Mouse (Mus musculus) heart, postnatal 0 days (tissue): ENCODE results near the gene Timeless. TPM values are rescaled to one million over a fixed set of nuclear protein-coding genes. Genes with fewer than 3 reads are reported as not detected.
A peak's percentile ranks its signal among the peaks of the same experiment; 100 is the strongest.

Experiments used
- ATAC-seq: fragments of 200-750 bp; cut with Nextera tagmentation; 2 replicates; pipeline ENCODE4 v1.8.0; 2017; ENCODE audit warnings: low read depth, moderate number of reproducible peaks, moderate library complexity; ENCODE audit not compliant: insufficient read depth
- DNase-seq: peaks from one replicate; pipeline ENCODE4 v3.0.0-alpha.2; 2016; ENCODE audit warnings: low spot score
- H3K27ac ChIP-seq: fragments of 300-500 bp; sonication (generic); 2 replicates; pipeline ENCODE4 v1.5.1; 2014; ENCODE audit warnings: low read depth, mild to moderate bottlenecking
- H3K27me3 ChIP-seq: fragments of 300-500 bp; sonication (generic); 2 replicates; pipeline ENCODE4 v1.6.1; 2014; ENCODE audit warnings: low read length, mixed read lengths; ENCODE audit not compliant: control insufficient read depth, insufficient read depth
- H3K36me3 ChIP-seq: fragments of 300-500 bp; sonication (generic); replicated peaks from 2 replicates; pipeline ENCODE4 v1.6.1; 2014; ENCODE audit warnings: low read length, mixed read lengths; ENCODE audit not compliant: control insufficient read depth, insufficient read depth
- H3K4me1 ChIP-seq: fragments of 300-500 bp; sonication (generic); 2 replicates; pipeline ENCODE4 v1.6.1; 2014; ENCODE audit warnings: antibody characterized with exemption; ENCODE audit not compliant: control insufficient read depth, insufficient read depth
- H3K4me2 ChIP-seq: fragments of 300-500 bp; sonication (generic); 2 replicates; pipeline ENCODE4 v1.6.1; 2014; ENCODE audit warnings: low read depth, mild to moderate bottlenecking, low read length, moderate library complexity
- H3K4me3 ChIP-seq: fragments of 300-500 bp; sonication (generic); 2 replicates; pipeline ENCODE4 v1.5.1; 2014; ENCODE audit warnings: low read depth, low read length
- H3K9ac ChIP-seq: fragments of 300-500 bp; sonication (generic); replicated peaks from 2 replicates; pipeline ENCODE4 v1.6.1; 2014; ENCODE audit warnings: low read depth, low read length, mixed read lengths
- H3K9me3 ChIP-seq: fragments of 300-500 bp; sonication (generic); replicated peaks from 2 replicates; pipeline ENCODE4 v1.6.1; 2016; ENCODE audit warnings: low read length; ENCODE audit not compliant: control insufficient read depth
- CTCF ChIP-seq: IDR thresholded peaks from 2 replicates; pipeline ENCODE4 v1.5.1; 2016; ENCODE audit warnings: antibody characterized with exemption, control low read depth, low read depth
- EP300 ChIP-seq: IDR thresholded peaks from 2 replicates; pipeline ENCODE4 v1.6.1; 2016; ENCODE audit warnings: antibody characterized with exemption, low read depth
- WGBS: fragments of 180-500 bp; shearing (Covaris S2); extraction: QIAGEN DNeasy Blood & Tissue Kit; methylation state at CpG from one replicate; pipeline ENCODE4 v1.1.7; 2014; 5-methylcytosine and 5-hydroxymethylcytosine counted together
- polyA plus RNA-seq: library from polyadenylated mRNA; unstranded; fragments of >200 nt; fragmentation: Nextera tagmentation; extraction: Ambion mirVana; gene quantifications from 2 replicates; pipeline ENCODE4 v1.2.1, GENCODE M21; 2015
- total RNA-seq: library from RNA; depleted of rRNA; stranded (reverse); fragments of >200 nt; gene quantifications from 2 replicates; pipeline ENCODE4 v1.2.3, GENCODE M21; 2014; ENCODE audit warnings: low replicate concordance; rRNA removed

Gene Timeless
- total and polyA plus RNA-seq, 2 experiments from 2014 or later: 11.1 to 15.2 TPM

DNA sequence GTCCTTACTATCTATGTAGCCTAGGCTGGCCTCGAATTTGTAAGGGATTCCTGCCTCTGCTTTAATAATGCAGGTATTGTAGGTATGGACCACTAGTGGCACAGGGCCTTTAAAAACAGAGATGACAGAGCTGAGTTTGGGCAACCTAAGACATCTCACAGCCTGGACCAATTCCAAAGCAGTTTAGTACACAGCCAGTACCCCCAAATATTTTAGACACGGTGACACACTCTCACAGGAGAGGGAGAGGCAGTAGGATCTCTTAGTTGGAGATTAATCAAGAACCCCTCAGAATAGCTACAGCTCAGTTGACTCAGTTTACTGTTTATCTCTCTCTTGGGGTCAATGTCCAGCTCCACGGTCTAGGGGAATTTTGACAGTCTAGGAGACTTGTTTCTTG, 70.5 kb downstream of the Timeless start:
- no peak for ATAC-seq
- Histone ChIP-seq H3K4me3 (peak overlapping the region; percentile 64), H3K27ac (peak overlapping the region; percentile 97), H3K4me1 (peaks cover 26% of the 10 kb centered on the region), H3K27me3 (no peaks in the 10 kb centered on the region), H3K4me2 (peak overlapping the region; percentile 72), H3K9me3 (no peaks in the 10 kb centered on the region), H3K36me3 (0 out of 2 replicates have a peak, but pooled peaks cover 3% of the 10 kb centered on the region), H3K9ac (peak overlapping the region; percentile 77)
- WGBS: 20% methylated on average over 3 of the region's 3 CpGs
- no peak for TF ChIP-seq CTCF
- TF ChIP-seq EP300: no peak
- DNase-seq: no peak

Other genes starting within 250 kb of the Timeless start
- gene Hsd17b6, start 224.5 kb upstream of the Timeless start, total RNA-seq: not detected in 2 replicates
- not detected in 2 replicates for gene Hsd17b6, start 224.5 kb upstream of the Timeless start, polyA plus RNA-seq
- gene Prim1, start 216.9 kb upstream of the Timeless start, total RNA-seq: 10.0 and 21.1 TPM in 2 replicates
- 16.1 and 19.1 TPM in 2 replicates for gene Prim1, start 216.9 kb upstream of the Timeless start, polyA plus RNA-seq
- 307 and 346 TPM in 2 replicates for gene Naca, start 196.5 kb upstream of the Timeless start, total RNA-seq
- 370 and 382 TPM in 2 replicates for gene Naca, start 196.5 kb upstream of the Timeless start, polyA plus RNA-seq
- gene Ptges3, start 173.1 kb upstream of the Timeless start, total RNA-seq: 48.4 and 59.2 TPM in 2 replicates
- 209 and 211 TPM in 2 replicates for gene Ptges3, start 173.1 kb upstream of the Timeless start, polyA plus RNA-seq
- gene Atp5b, start 148.8 kb upstream of the Timeless start, total RNA-seq: 19,517 and 23,614 TPM in 2 replicates
- 9,758 and 9,784 TPM in 2 replicates for gene Atp5b, start 148.8 kb upstream of the Timeless start, polyA plus RNA-seq
- 15.8 and 16.7 TPM in 2 replicates for gene Baz2a, start 140.5 kb upstream of the Timeless start, total RNA-seq
- gene Baz2a, start 140.5 kb upstream of the Timeless start, polyA plus RNA-seq: 7.2 and 7.7 TPM in 2 replicates
- 41.9 and 59.4 TPM in 2 replicates for gene Rbms2, start 51.8 kb upstream of the Timeless start, total RNA-seq
- 29.0 and 29.9 TPM in 2 replicates for gene Rbms2, start 51.8 kb upstream of the Timeless start, polyA plus RNA-seq
- gene Gls2, start 37.6 kb upstream of the Timeless start, total RNA-seq: not detected in 2 replicates
- gene Gls2, start 37.6 kb upstream of the Timeless start, polyA plus RNA-seq: 0.14 and 0.33 TPM in 2 replicates
- 83.9 and 93.1 TPM in 2 replicates for gene Spryd4, start 20.3 kb upstream of the Timeless start, total RNA-seq
- 45.8 and 50.1 TPM in 2 replicates for gene Spryd4, start 20.3 kb upstream of the Timeless start, polyA plus RNA-seq
- not detected in 2 replicates for gene Mip, start 6.2 kb upstream of the Timeless start, total RNA-seq
- gene Mip, start 6.2 kb upstream of the Timeless start, polyA plus RNA-seq: not detected in 2 replicates
- not detected in 2 replicates for gene Apon, start 22.0 kb downstream of the Timeless start, total RNA-seq
- 0.14 TPM in 1 of 2 replicates, not detected in the other for gene Apon, start 22.0 kb downstream of the Timeless start, polyA plus RNA-seq
- not detected in 2 replicates for gene Apof, start 36.6 kb downstream of the Timeless start, total RNA-seq
- gene Apof, start 36.6 kb downstream of the Timeless start, polyA plus RNA-seq: not detected in 2 replicates
- 8.2 and 10.0 TPM in 2 replicates for gene Stat2, start 38.5 kb downstream of the Timeless start, total RNA-seq
- gene Stat2, start 38.5 kb downstream of the Timeless start, polyA plus RNA-seq: 6.0 and 6.2 TPM in 2 replicates
- gene Il23a, start 66.7 kb downstream of the Timeless start, total RNA-seq: 6.6 and 6.8 TPM in 2 replicates
- 4.7 and 5.2 TPM in 2 replicates for gene Il23a, start 66.7 kb downstream of the Timeless start, polyA plus RNA-seq
- 19.6 and 24.1 TPM in 2 replicates for gene Pan2, start 71.3 kb downstream of the Timeless start, total RNA-seq
- gene Pan2, start 71.3 kb downstream of the Timeless start, polyA plus RNA-seq: 12.5 and 13.4 TPM in 2 replicates
- gene Cnpy2, start 90.4 kb downstream of the Timeless start, total RNA-seq: 24.7 and 49.9 TPM in 2 replicates
- 170 and 190 TPM in 2 replicates for gene Cnpy2, start 90.4 kb downstream of the Timeless start, polyA plus RNA-seq
- gene Cs, start 105.7 kb downstream of the Timeless start, total RNA-seq: 796 and 830 TPM in 2 replicates
- gene Cs, start 105.7 kb downstream of the Timeless start, polyA plus RNA-seq: 590 and 625 TPM in 2 replicates
- 35.2 and 36.9 TPM in 2 replicates for gene Coq10a, start 136.9 kb downstream of the Timeless start, total RNA-seq
- gene Coq10a, start 136.9 kb downstream of the Timeless start, polyA plus RNA-seq: 52.9 and 61.2 TPM in 2 replicates
- 14.3 and 17.6 TPM in 2 replicates for gene Ankrd52, start 145.1 kb downstream of the Timeless start, total RNA-seq
- 4.2 and 4.5 TPM in 2 replicates for gene Ankrd52, start 145.1 kb downstream of the Timeless start, polyA plus RNA-seq
- not detected in 2 replicates for gene Slc39a5, start 169.2 kb downstream of the Timeless start, total RNA-seq
- not detected in 2 replicates for gene Slc39a5, start 169.2 kb downstream of the Timeless start, polyA plus RNA-seq
- gene Nabp2, start 179.4 kb downstream of the Timeless start, total RNA-seq: 28.1 and 34.6 TPM in 2 replicates
- 55.5 and 56.1 TPM in 2 replicates for gene Nabp2, start 179.4 kb downstream of the Timeless start, polyA plus RNA-seq
- 27.1 and 27.3 TPM in 2 replicates for gene Rnf41, start 179.6 kb downstream of the Timeless start, total RNA-seq
- 21.9 and 24.0 TPM in 2 replicates for gene Rnf41, start 179.6 kb downstream of the Timeless start, polyA plus RNA-seq
- 40.8 and 42.1 TPM in 2 replicates for gene Smarcc2, start 227.2 kb downstream of the Timeless start, total RNA-seq
- gene Smarcc2, start 227.2 kb downstream of the Timeless start, polyA plus RNA-seq: 31.9 and 32.9 TPM in 2 replicates